11 mouse cellular contexts compared by ENCODE assay signal in genomic region chr4:100124935-100125334, GRCm38 (mm10).
"Had no signal": no experiment of that assay in that cellular context is flagged by ENCODE, and none has a peak within 500 bp of the region (broad histone marks: within the 10 kb centered on the region; RNA-seq: fewer than 3 reads in every experiment).

No protein-coding gene starts in this region.

- H3K4me1 ChIP-seq: liver, embryonic 15.5 days; megakaryocyte, embryonic 14.5 days had no signal

- H3K9me3 ChIP-seq: liver, embryonic 15.5 days; midbrain, embryonic 12.5 days had no signal

- H3K27ac ChIP-seq: left cerebral cortex, adult 2 months; liver, embryonic 15.5 days; midbrain, embryonic 12.5 days had no signal

- H3K27me3 ChIP-seq: liver, embryonic 15.5 days; megakaryocyte, embryonic 14.5 days; midbrain, embryonic 12.5 days had no signal

- DNase-seq: liver; lung, adult 2 months; lung, postnatal 36 days; right cerebral cortex, postnatal 14 days; thymus, postnatal 4 days had no signal

- H3K36me3 ChIP-seq: liver, embryonic 15.5 days; midbrain, embryonic 12.5 days had no signal

- H3K4me3 ChIP-seq: left cerebral cortex, adult 2 months; liver, embryonic 15.5 days; megakaryocyte, embryonic 14.5 days; midbrain, embryonic 12.5 days had no signal

- H3K4me2 ChIP-seq: liver, embryonic 15.5 days; midbrain, embryonic 12.5 days had no signal

- ATAC-seq: lung, postnatal 0 days; midbrain, embryonic 16.5 days had no signal

- H3K9ac ChIP-seq: liver, embryonic 15.5 days; midbrain, embryonic 12.5 days had no signal
